In genomic region chr13:54186394-54186793, GRCm38 (mm10) we compare ENCODE assay signal across 23 mouse cellular contexts. TPM values are rescaled to one million over a fixed set of nuclear protein-coding genes. Genes with fewer than 3 reads are reported as not detected.
DNase-seq lines count a peak whose midpoint lies in the region; ATAC-seq and TF ChIP-seq lines count a peak whose summit lies in the region.
"Had no signal": no experiment of that assay in that cellular context is flagged by ENCODE, and none has a peak within 500 bp of the region (broad histone marks: within the 10 kb centered on the region; RNA-seq: fewer than 3 reads in every experiment).

No protein-coding gene starts in this region.

- peaks cover 0 to 20% of the 10 kb centered on the region in 2 experiments; a peak in 2 of 4 replicates for H3K36me3 ChIP-seq in MEL (ENCODE audit: control insufficient read depth in 1 of 2, insufficient read depth in 2 of 2, low read length in 2 of 2)
- no peaks in the 10 kb centered on the region for H3K36me3 ChIP-seq in midbrain, embryonic 16.5 days (ENCODE audit: control insufficient read depth, insufficient read depth, low read length)
- H3K36me3 ChIP-seq: embryonic facial prominence, embryonic 15.5 days; forebrain, embryonic 15.5 days; heart, embryonic 10.5 days; hindbrain, embryonic 13.5 days; intestine, embryonic 15.5 days had no signal

- H3K27ac ChIP-seq in MEL (ENCODE audit: control insufficient read depth, low read depth, low read length) = no peak overlapping the region
- no peak overlapping the region for H3K27ac ChIP-seq in midbrain, embryonic 16.5 days (ENCODE audit: low read length)
- H3K27ac ChIP-seq: embryonic facial prominence, embryonic 15.5 days; forebrain, embryonic 15.5 days; heart, embryonic 10.5 days; hindbrain, embryonic 13.5 days; hindbrain, postnatal 0 days; intestine, embryonic 15.5 days had no signal

- no peak for TF ChIP-seq POLR2A in MEL (IDR thresholded peaks at IDR 0.05; ENCODE audit: control insufficient read depth in 1 of 2, insufficient read depth in 1 of 2, low read depth in 1 of 2, low read length in 2 of 2, poor library complexity in 1 of 2)

- no peak overlapping the region for H3K4me3 ChIP-seq in MEL (ENCODE audit: control insufficient read depth in 1 of 2, insufficient read depth in 1 of 2, low read depth in 2 of 2, low read length in 2 of 2)
- no peak overlapping the region for H3K4me3 ChIP-seq in midbrain, embryonic 16.5 days (ENCODE audit: low read depth, low read length)
- H3K4me3 ChIP-seq: embryonic facial prominence, embryonic 15.5 days; erythroblast, embryonic 14.5 days; forebrain, embryonic 15.5 days; heart, embryonic 10.5 days; hindbrain, embryonic 13.5 days; intestine, embryonic 15.5 days had no signal

- H3K4me2 ChIP-seq in midbrain, embryonic 16.5 days (ENCODE audit: low read length) = no peak overlapping the region
- H3K4me2 ChIP-seq: embryonic facial prominence, embryonic 15.5 days; forebrain, embryonic 15.5 days; hindbrain, embryonic 13.5 days; intestine, embryonic 15.5 days had no signal

- H3K4me1 ChIP-seq in MEL (ENCODE audit: control insufficient read depth in 1 of 2, insufficient read depth in 2 of 2, low read length in 2 of 2) = peaks cover 9 to 43% of the 10 kb centered on the region in 2 experiments; a peak in 3 of 4 replicates
- H3K4me1 ChIP-seq in midbrain, embryonic 16.5 days (ENCODE audit: control insufficient read depth, insufficient read depth, low read length) = no peaks in the 10 kb centered on the region
- H3K4me1 ChIP-seq: embryonic facial prominence, embryonic 15.5 days; forebrain, embryonic 15.5 days; hindbrain, embryonic 13.5 days; intestine, embryonic 15.5 days had no signal

- peak; percentile 51 to 72 for TF ChIP-seq EP300 in MEL (IDR thresholded peaks at IDR 0.05; ENCODE audit: low read depth in 1 of 2, low read length in 2 of 2)

- no peak for TF ChIP-seq RAD21 in MEL (IDR thresholded peaks at IDR 0.05; ENCODE audit: low read depth, low read length)

- 77% methylated on average over 5 of the region's 5 CpGs for WGBS in midbrain, embryonic 16.5 days

- H3K79me2 ChIP-seq in MEL (ENCODE audit: control insufficient read depth, insufficient read depth, low read length, poor library complexity) = no peaks in the 10 kb centered on the region

- H3K27me3 ChIP-seq in MEL (ENCODE audit: control insufficient read depth in 1 of 2, insufficient read depth in 2 of 2, low read length in 2 of 2) = no peaks in the 10 kb centered on the region
- H3K27me3 ChIP-seq in midbrain, embryonic 16.5 days (ENCODE audit: control insufficient read depth, insufficient read depth, low read depth, low read length) = no peaks in the 10 kb centered on the region; the same call in 1 of the 2 replicates
- H3K27me3 ChIP-seq: forebrain, embryonic 15.5 days; intestine, embryonic 15.5 days had no signal

- H3K9me3 ChIP-seq in MEL (replicated peaks; ENCODE audit: insufficient read depth, low read length) = no peaks in the 10 kb centered on the region
- H3K9me3 ChIP-seq in midbrain, embryonic 16.5 days (replicated peaks; ENCODE audit: control insufficient read depth, low read length, poor library complexity, severe bottlenecking) = peaks cover 4% of the 10 kb centered on the region; the same call in 1 of the 2 replicates
- H3K9me3 ChIP-seq: embryonic facial prominence, embryonic 15.5 days; forebrain, embryonic 15.5 days; heart, embryonic 10.5 days; hindbrain, embryonic 13.5 days; intestine, embryonic 15.5 days had no signal

- peak; percentile 43 for ATAC-seq in common myeloid progenitor, adult 5-6 weeks (replicated peaks; ENCODE audit: low read depth, poor library complexity, severe bottlenecking)
- ATAC-seq in neutrophil, adult 5-6 weeks (ENCODE audit: extremely low read depth, insufficient number of reproducible peaks, low FRiP score, poor library complexity, severe bottlenecking) = peak; percentile 57
- no peak for ATAC-seq in midbrain, embryonic 16.5 days
- ATAC-seq: activated CD4-positive, CD25-positive, alpha-beta regulatory T cell, adult 4 months; forebrain, embryonic 15.5 days; hindbrain, postnatal 0 days; intestine, embryonic 15.5 days had no signal

- no peak for TF ChIP-seq CTCF in MEL (IDR thresholded peaks at IDR 0.05 in 2 of 3, conservative IDR thresholded peaks at IDR 0.05 in 1 of 3; ENCODE audit: control insufficient read depth in 1 of 3, insufficient read depth in 1 of 3, low read depth in 2 of 3, low read length in 3 of 3, poor library complexity in 1 of 3, severe bottlenecking in 1 of 3)

- DNase-seq in MEL (ENCODE audit: low read depth, low spot score) = peak; percentile 63
- DNase-seq in induced T-regulatory cell, adult 2 months (ENCODE audit: low read depth) = peak; percentile 31
- no peak for DNase-seq in gastrocnemius, adult 18-20 months (ENCODE audit: low spot score)
- DNase-seq in right cerebral cortex, postnatal 14 days = no peak
- DNase-seq: adrenal gland, postnatal 14 days; cerebellum, adult 18-20 months; cerebellum, adult 9-11 months; cerebellum, postnatal 36 days; gastrocnemius, postnatal 14 days; heart, postnatal 10 days; heart, postnatal 4 days had no signal

- H3K9ac ChIP-seq in MEL (ENCODE audit: control insufficient read depth, low read depth, low read length, poor library complexity, severe bottlenecking) = no peak overlapping the region
- H3K9ac ChIP-seq in midbrain, embryonic 16.5 days (ENCODE audit: low read depth, low read length) = no peak overlapping the region
- H3K9ac ChIP-seq: embryonic facial prominence, embryonic 15.5 days; forebrain, embryonic 15.5 days; hindbrain, embryonic 13.5 days; intestine, embryonic 15.5 days had no signal

TF ChIP-seq in MEL, 35 proteins besides CTCF, POLR2A, EP300 and RAD21 (continues in another document):
- TF ChIP-seq TCF12 (IDR thresholded peaks at IDR 0.05; ENCODE audit: low read depth, low read length) (peak; percentile 72; the same call in 1 of the 2 replicates), TBP (IDR thresholded peaks at IDR 0.05; ENCODE audit: low read depth, low read length) (no peak), POLR2AphosphoS5 (IDR thresholded peaks at IDR 0.05; ENCODE audit: borderline replicate concordance, low read depth, low read length) (no peak), MXI1 (IDR thresholded peaks at IDR 0.05; ENCODE audit: low read depth, low read length) (peak; percentile 53), MAFK (IDR thresholded peaks at IDR 0.05; ENCODE audit: borderline replicate concordance, low read depth, low read length) (no peak), RCOR1 (IDR thresholded peaks at IDR 0.05; ENCODE audit: low read depth, low read length) (peak; percentile 52), TAL1 (IDR thresholded peaks at IDR 0.05; ENCODE audit: low read length) (peak; percentile 79), SIN3A (IDR thresholded peaks at IDR 0.05; ENCODE audit: low read length) (peak; percentile 19; the same call in 1 of the 2 replicates), USF1 (IDR thresholded peaks at IDR 0.05; ENCODE audit: low read depth, low read length) (0 out of 2 replicates have a peak, but pooled peaks have one; percentile 9), HCFC1 (IDR thresholded peaks at IDR 0.05; ENCODE audit: low read depth, low read length) (no peak), GATA1 (IDR thresholded peaks at IDR 0.05; ENCODE audit: low read depth, low read length) (peak; percentile 20; the same call in 1 of the 2 replicates), MEF2A (IDR thresholded peaks at IDR 0.05; ENCODE audit: extremely low read depth, insufficient replicate concordance, low read depth, low read length, poor library complexity, severe bottlenecking) (no peak), GABPA (IDR thresholded peaks at IDR 0.05; ENCODE audit: low read depth, low read length) (no peak), USF2 (IDR thresholded peaks at IDR 0.05; ENCODE audit: borderline replicate concordance in 1 of 2, insufficient read depth in 1 of 2, low read depth in 1 of 2, low read length in 2 of 2) (no peak), ZNF384 (IDR thresholded peaks at IDR 0.05; ENCODE audit: low read depth, low read length) (no peak), ELF1 (IDR thresholded peaks at IDR 0.05; ENCODE audit: low read depth, low read length) (no peak), E2F4 (IDR thresholded peaks at IDR 0.05; ENCODE audit: borderline replicate concordance, low read depth, low read length) (no peak), NRF1 (IDR thresholded peaks at IDR 0.05; ENCODE audit: insufficient read depth, low read depth, low read length, poor library complexity, severe bottlenecking) (no peak), UBTF (IDR thresholded peaks at IDR 0.05; ENCODE audit: borderline replicate concordance, insufficient read depth, low read depth, low read length) (no peak), SMC3 (IDR thresholded peaks at IDR 0.05; ENCODE audit: low read depth, low read length) (no peak), MYC (IDR thresholded peaks at IDR 0.05; ENCODE audit: low read depth, low read length) (peak; percentile 56; the same call in 1 of the 2 replicates), ZMIZ1 (IDR thresholded peaks at IDR 0.05; ENCODE audit: low read depth, low read length) (no peak), ZC3H11A (IDR thresholded peaks at IDR 0.05; ENCODE audit: low read depth, low read length) (no peak), KAT2A (conservative IDR thresholded peaks at IDR 0.05; ENCODE audit: low read depth, low read length) (no peak), MAZ (IDR thresholded peaks at IDR 0.05; ENCODE audit: low read depth, low read length) (no peak), ZKSCAN1 (IDR thresholded peaks at IDR 0.05; ENCODE audit: low read depth, low read length) (no peak), ETS1 (IDR thresholded peaks at IDR 0.05; ENCODE audit: low read depth, low read length) (peak; percentile 55), POLR2AphosphoS2 (IDR thresholded peaks at IDR 0.05; ENCODE audit: low read length) (no peak), CHD1 (IDR thresholded peaks at IDR 0.05; ENCODE audit: low read depth, low read length) (no peak), NELFE (IDR thresholded peaks at IDR 0.05; ENCODE audit: low read depth, low read length) (no peak), CHD2 (IDR thresholded peaks at IDR 0.05; ENCODE audit: low read length) (no peak), MAX (IDR thresholded peaks at IDR 0.05; ENCODE audit: low read length) (peak; percentile 79), JUND (IDR thresholded peaks at IDR 0.05; ENCODE audit: low read depth, low read length) (no peak), BHLHE40 (IDR thresholded peaks at IDR 0.05; ENCODE audit: borderline replicate concordance, low read depth, low read length) (peak; percentile 76)

RNA-seq across cellular contexts. Expression of gene Hrh2, which starts 5.5 kb away (rescaled TPM):
- total RNA-seq in MEL (2012; rRNA removed) = not detected in 2 replicates
- polyA plus RNA-seq in MEL (2012; ENCODE audit: insufficient read depth in 1 of 2, insufficient read length in 2 of 2, low read depth in 1 of 2, low replicate concordance in 2 of 2, missing spikeins in 1 of 2) = under 1 TPM in 1 of 2 experiments, not detected in 1; 0.07 TPM
- 3.8 and 4.3 TPM in 2 replicates for total RNA-seq in common myeloid progenitor, adult 5-6 weeks (2017)
- total RNA-seq in neutrophil, adult 5-6 weeks (2017) = 31.4 and 32.7 TPM in 2 replicates
- total RNA-seq in gastrocnemius, adult 18-20 months (2021) = under 1 TPM; 0.05 to 0.19 TPM
- polyA plus RNA-seq in midbrain, embryonic 16.5 days (2015; fragmentation: Nextera tagmentation; extraction: Ambion mirVana) = 1.1 and 1.2 TPM in 2 replicates
- total RNA-seq: gastrocnemius, postnatal 14 days had no signal
- polyA plus RNA-seq: erythroblast, embryonic 14.5 days; forebrain, embryonic 11.5 days had no signal

Comparison
In these comparisons a context has a peak if more than half of its experiments do, and no peak if none do; other contexts are left out.
1. DNase-seq: peak in MEL (single experiment) and induced T-regulatory cell, adult 2 months (single experiment); none in gastrocnemius, adult 18-20 months (single experiment) and right cerebral cortex, postnatal 14 days (single experiment).